Mouse (Mus musculus) MEL (cell line): ENCODE data around the gene Defb20. TPM values are rescaled to one million over a fixed set of nuclear protein-coding genes. Genes with fewer than 3 reads are reported as not detected.

ENCODE experiments used
- DNase-seq: peaks from one replicate; pipeline ENCODE4 v3.0.0; 2011; ENCODE audit warnings: low read depth, low spot score
- H3K27ac ChIP-seq: 2 replicates; pipeline ENCODE4 v1.5.1; 2012; ENCODE audit warnings: low read depth, mild to moderate bottlenecking, control low read depth, low read length, moderate library complexity; ENCODE audit not compliant: control insufficient read depth
- H3K27me3 ChIP-seq, 2 experiments: fragments of 150-350 bp in 1 of 2; sonication (generic) in 1 of 2; 2 replicates each; pipeline ENCODE4 v1.6.1; 2012; ENCODE audit warnings: low read length in 2 of 2, mild to moderate bottlenecking in 2 of 2, improper control_type of control experiment in 1 of 2, moderate library complexity in 1 of 2; ENCODE audit not compliant: insufficient read depth in 2 of 2, control insufficient read depth in 1 of 2
- H3K36me3 ChIP-seq, 2 experiments: 2 replicates each; pipeline ENCODE4 v1.6.1; 2012 to 2014; ENCODE audit warnings: low read length in 2 of 2, improper control_type of control experiment in 1 of 2, inconsistent platforms in 1 of 2, mild to moderate bottlenecking in 1 of 2; ENCODE audit not compliant: insufficient read depth in 2 of 2, control insufficient read depth in 1 of 2
- H3K4me1 ChIP-seq, 2 experiments: fragments of 150-350 bp in 1 of 2; sonication (generic) in 1 of 2; 2 replicates each; pipeline ENCODE4 v1.6.1; 2012; ENCODE audit warnings: low read length in 2 of 2, improper control_type of control experiment in 1 of 2, mild to moderate bottlenecking in 1 of 2; ENCODE audit not compliant: insufficient read depth in 2 of 2, control insufficient read depth in 1 of 2
- H3K4me3 ChIP-seq, 2 experiments: fragments of 150-350 bp in 1 of 2; sonication (generic) in 1 of 2; 2 replicates each; pipeline ENCODE4 v1.5.1; 2012; ENCODE audit warnings: low read depth in 2 of 2, low read length in 2 of 2, mild to moderate bottlenecking in 2 of 2, moderate library complexity in 2 of 2, control low read depth in 1 of 2, improper control_type of control experiment in 1 of 2; ENCODE audit not compliant: control insufficient read depth in 1 of 2, insufficient read depth in 1 of 2
- H3K79me2 ChIP-seq: 2 replicates; pipeline ENCODE4 v1.6.1; 2012; ENCODE audit warnings: mild to moderate bottlenecking, low read length, moderate library complexity; ENCODE audit not compliant: control insufficient read depth, poor library complexity, insufficient read depth
- H3K9ac ChIP-seq: 2 replicates; pipeline ENCODE4 v1.6.1; 2012; ENCODE audit warnings: low read depth, mild to moderate bottlenecking, control low read depth, low read length, moderate library complexity; ENCODE audit not compliant: control insufficient read depth, poor library complexity, severe bottlenecking
- H3K9me3 ChIP-seq: fragments of 150-350 bp; sonication (generic); replicated peaks from 2 replicates; pipeline ENCODE4 v1.6.1; 2012; ENCODE audit warnings: mild to moderate bottlenecking, low read length, improper control_type of control experiment, moderate library complexity; ENCODE audit not compliant: insufficient read depth
- CHD1 ChIP-seq: IDR thresholded peaks from 2 replicates; pipeline ENCODE4 v1.6.1; 2012; ENCODE audit warnings: low read depth, mild to moderate bottlenecking, inconsistent platforms, low read length, improper control_type of control experiment
- CHD2 ChIP-seq: IDR thresholded peaks from 2 replicates; pipeline ENCODE4 v1.6.1; 2011; ENCODE audit warnings: low read length, improper control_type of control experiment
- CTCF ChIP-seq, 3 experiments: IDR thresholded peaks in 2 of 3; conservative IDR thresholded peaks in 1 of 3; 2 replicates each; pipeline ENCODE4 v1.5.1; 2011 to 2012; ENCODE audit warnings: low read length in 3 of 3, low read depth in 2 of 3, mild to moderate bottlenecking in 2 of 3, improper control_type of control experiment in 1 of 3, inconsistent platforms in 1 of 3, mixed read lengths in 1 of 3, moderate library complexity in 1 of 3; ENCODE audit not compliant: control insufficient read depth in 1 of 3, insufficient read depth in 1 of 3, poor library complexity in 1 of 3, severe bottlenecking in 1 of 3
- E2F4 ChIP-seq: IDR thresholded peaks from 2 replicates; pipeline ENCODE4 v1.6.1; 2011; ENCODE audit warnings: low read depth, low read length, improper control_type of control experiment, borderline replicate concordance
- ETS1 ChIP-seq: IDR thresholded peaks from 2 replicates; pipeline ENCODE4 v1.6.1; 2012; ENCODE audit warnings: low read depth, mild to moderate bottlenecking, inconsistent platforms, low read length, improper control_type of control experiment, moderate library complexity
- JUND ChIP-seq: IDR thresholded peaks from 2 replicates; pipeline ENCODE4 v1.6.1; 2011; ENCODE audit warnings: low read depth, mild to moderate bottlenecking, improper control_type of control experiment, low read length
- KAT2A ChIP-seq: conservative IDR thresholded peaks from 2 replicates; pipeline ENCODE4 v1.6.1; 2012; ENCODE audit warnings: low read depth, low read length, improper control_type of control experiment, inconsistent platforms
- MAFK ChIP-seq: IDR thresholded peaks from 2 replicates; pipeline ENCODE4 v1.6.1; 2011; ENCODE audit warnings: low read depth, mild to moderate bottlenecking, low read length, improper control_type of control experiment, borderline replicate concordance
- MAX ChIP-seq: IDR thresholded peaks from 2 replicates; pipeline ENCODE4 v1.6.1; 2011; ENCODE audit warnings: low read length, improper control_type of control experiment
- MEF2A ChIP-seq: IDR thresholded peaks from 2 replicates; pipeline ENCODE4 v1.6.1; 2014; ENCODE audit warnings: low read depth, mild to moderate bottlenecking, inconsistent platforms, low read length, improper control_type of control experiment; ENCODE audit not compliant: poor library complexity, insufficient replicate concordance, severe bottlenecking; ENCODE audit errors: extremely low read depth
- POLR2AphosphoS2 ChIP-seq: IDR thresholded peaks from 2 replicates; pipeline ENCODE4 v1.6.1; 2011; ENCODE audit warnings: low read length, improper control_type of control experiment
- RCOR1 ChIP-seq: IDR thresholded peaks from 2 replicates; pipeline ENCODE4 v1.6.1; 2012; ENCODE audit warnings: low read depth, mild to moderate bottlenecking, inconsistent platforms, low read length, improper control_type of control experiment
- SIN3A ChIP-seq: IDR thresholded peaks from 2 replicates; pipeline ENCODE4 v1.6.1; 2012; ENCODE audit warnings: low read length, improper control_type of control experiment, inconsistent platforms
- SMC3 ChIP-seq: IDR thresholded peaks from 2 replicates; pipeline ENCODE4 v1.6.1; 2011; ENCODE audit warnings: low read depth, low read length, improper control_type of control experiment
- TAL1 ChIP-seq: IDR thresholded peaks from 2 replicates; pipeline ENCODE4 v1.6.1; 2012; ENCODE audit warnings: mild to moderate bottlenecking, inconsistent platforms, low read length, moderate library complexity, mixed read lengths
- TCF12 ChIP-seq: IDR thresholded peaks from 2 replicates; pipeline ENCODE4 v1.6.1; 2014; ENCODE audit warnings: low read depth, mild to moderate bottlenecking, inconsistent platforms, low read length, improper control_type of control experiment, moderate library complexity
- USF2 ChIP-seq, 2 experiments: IDR thresholded peaks; 2 replicates each; pipeline ENCODE4 v1.6.1; 2011 to 2012; ENCODE audit warnings: improper control_type of control experiment in 2 of 2, low read length in 2 of 2, borderline replicate concordance in 1 of 2, inconsistent platforms in 1 of 2, low read depth in 1 of 2, mild to moderate bottlenecking in 1 of 2; ENCODE audit not compliant: insufficient read depth in 1 of 2
- ZMIZ1 ChIP-seq: IDR thresholded peaks from 2 replicates; pipeline ENCODE4 v1.6.1; 2012; ENCODE audit warnings: low read depth, mild to moderate bottlenecking, inconsistent platforms, low read length, improper control_type of control experiment, moderate library complexity
- polyA plus RNA-seq, 2 experiments: library from polyadenylated mRNA; stranded (reverse) in 1 of 2; unstranded in 1 of 2; fragments of >175 nt in 1 of 2; fragments of >200 nt in 1 of 2; gene quantifications; 2 replicates each; pipeline versions ENCODE4 v1.2.1 to v1.2.4; 2012; ENCODE audit warnings: low replicate concordance in 2 of 2, low read depth in 1 of 2; ENCODE audit not compliant: insufficient read length in 2 of 2, insufficient read depth in 1 of 2, missing spikeins in 1 of 2
- total RNA-seq: library from RNA; depleted of rRNA; stranded (reverse); fragments of 300-350 nt; gene quantifications from 2 replicates; pipeline ENCODE4 v1.2.3, GENCODE M21; 2012

Gene Defb20
- total and polyA plus RNA-seq, 3 experiments: not detected

- no peak for TF ChIP-seq TAL1
- peak; percentile 82 for TF ChIP-seq SMC3
- TF ChIP-seq KAT2A: no peak
- TF ChIP-seq TCF12: peak; percentile 59; the same call in 1 of the 2 replicates
- TF ChIP-seq MEF2A: no peak
- TF ChIP-seq USF2 (IDR thresholded peaks at IDR 0.05; ENCODE audit: borderline replicate concordance in 1 of 2, insufficient read depth in 1 of 2, low read depth in 1 of 2, low read length in 2 of 2): no peak
- TF ChIP-seq MAX: no peak
- 0 out of 2 replicates have a peak, but pooled peaks have one; percentile 43 for TF ChIP-seq ETS1
- peak; percentile 81 for TF ChIP-seq RCOR1
- TF ChIP-seq CHD1: no peak
- TF ChIP-seq CHD2: no peak
- TF ChIP-seq POLR2AphosphoS2: no peak
- TF ChIP-seq SIN3A: no peak
These were observed 39.6 kb upstream of the Defb20 start (continued) for GRCm38 (mm10) chr2:152436983-152437860.

GRCm38 (mm10) chr2:152438963-152439362, 37.9 kb upstream of the Defb20 start:
- TF ChIP-seq E2F4 (no peak), SMC3 (peak; percentile 38), JUND (no peak), CHD1 (no peak), CTCF (IDR thresholded peaks at IDR 0.05 in 2 of 3, conservative IDR thresholded peaks at IDR 0.05 in 1 of 3; ENCODE audit: control insufficient read depth in 1 of 3, insufficient read depth in 1 of 3, low read depth in 2 of 3, low read length in 3 of 3, poor library complexity in 1 of 3, severe bottlenecking in 1 of 3) (peak; percentile 3 to 44 (median 35); a peak in 3 of 6 replicates), ZMIZ1 (no peak), MAFK (no peak)
- peak; percentile 41 for DNase-seq
- Histone ChIP-seq H3K9ac (no peak overlapping the region), H3K36me3 (peaks cover 0 to 2% of the 10 kb centered on the region in 2 experiments; a peak in 2 of 4 replicates), H3K27ac (no peak overlapping the region), H3K4me3 (no peak overlapping the region), H3K9me3 (no peaks in the 10 kb centered on the region), H3K27me3 (no peaks in the 10 kb centered on the region; a peak in 1 of 4 replicates), H3K79me2 (no peaks in the 10 kb centered on the region), H3K4me1 (peaks cover 6 to 12% of the 10 kb centered on the region in 2 experiments; a peak in 2 of 4 replicates)
